Mouse (Mus musculus) lung, postnatal 0 days (tissue): ENCODE results near the gene Hist1h1a.

Experiments used
- CTCF ChIP-seq: IDR thresholded peaks from 2 replicates; pipeline ENCODE4 v1.5.1; 2016; ENCODE audit warnings: antibody characterized with exemption, mild to moderate bottlenecking
- EP300 ChIP-seq: IDR thresholded peaks from 2 replicates; pipeline ENCODE4 v1.6.1; 2016; ENCODE audit warnings: antibody characterized with exemption, mild to moderate bottlenecking, control low read depth

- peak; percentile 40 for TF ChIP-seq CTCF
- TF ChIP-seq EP300, result peak; percentile 93
Observed at GRCm38 (mm10) chr13:23746201-23747080, 17.0 kb upstream of the Hist1h1a start, which contains the start of gene Hist1h2bb.
